Mouse (Mus musculus) common myeloid progenitor, adult 5-6 weeks (primary cell): ENCODE data around the gene Efcab2. TPM values are rescaled to one million over a fixed set of nuclear protein-coding genes. Genes with fewer than 3 reads are reported as not detected.

Source experiments
- ATAC-seq: replicated peaks from 2 replicates; pipeline ENCODE4 v1.8.0; 2016; ENCODE audit warnings: low read depth, mild to moderate bottlenecking, moderate TSS enrichment, inconsistent platforms; ENCODE audit not compliant: poor library complexity, severe bottlenecking
- total RNA-seq: library from RNA; stranded (forward); fragments of 200-1000, 187-1606 nt; gene quantifications from 2 replicates; pipeline ENCODE4 v1.2.3, GENCODE M21; 2017

Efcab2 gene
- total RNA-seq: 3.0 and 3.2 TPM in 2 replicates

DNA sequence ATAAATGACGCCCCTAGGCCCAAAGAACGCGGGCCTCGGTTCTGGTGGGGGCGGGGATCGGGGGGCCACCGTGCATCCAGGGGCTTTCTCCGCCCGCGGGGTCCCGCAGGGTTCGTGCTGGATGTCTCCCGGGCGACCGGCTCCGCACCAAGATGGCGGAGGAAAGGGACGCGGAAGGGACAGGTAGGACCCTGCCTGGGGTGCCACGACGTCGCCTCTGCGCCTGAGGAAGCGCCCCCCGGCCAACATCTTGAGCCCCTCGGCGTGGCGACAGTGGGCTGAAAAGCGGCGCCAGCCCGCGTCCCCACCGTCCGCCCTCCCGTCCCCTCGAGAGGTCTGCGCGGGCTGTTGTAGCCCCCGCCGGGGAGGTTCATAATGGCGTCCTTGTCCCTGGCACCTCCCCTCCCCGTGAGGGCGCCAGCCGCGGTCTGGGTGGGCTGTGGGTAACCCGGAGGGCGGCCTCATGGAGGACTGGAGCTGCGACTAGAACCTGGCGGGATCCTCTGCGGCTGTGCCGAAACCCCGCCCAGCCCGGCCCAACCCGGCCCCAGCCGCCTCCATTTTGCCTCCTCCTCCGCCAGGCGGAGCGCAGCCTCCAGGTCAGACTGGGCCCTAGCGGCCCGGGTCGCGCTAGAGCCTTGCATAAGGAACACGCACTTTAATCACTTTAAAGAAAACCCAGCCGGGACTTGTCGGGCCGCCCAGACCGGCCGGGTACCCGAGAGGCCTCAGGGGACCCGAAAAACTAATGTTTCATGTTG, at the start of gene Efcab2:
Gene Efcab2 (plus strand): TSS at position 135 of the 761 bp plus-strand sequence.
- ATAC-seq: peak; percentile 85

GRCm38 (mm10) chr1:178357776-178358710, 47.8 kb upstream of the Efcab2 start:
- ATAC-seq: no peak

- no peak for ATAC-seq
These were observed 45.6 kb upstream of the Efcab2 start for GRCm38 (mm10) chr1:178360264-178360663.

GRCm38 (mm10) chr1:178360702-178361101, 45.2 kb upstream of the Efcab2 start:
- peak; percentile 71 for ATAC-seq

GRCm38 (mm10) chr1:178365171-178365570, 40.7 kb upstream of the Efcab2 start:
- no peak for ATAC-seq

DNA sequence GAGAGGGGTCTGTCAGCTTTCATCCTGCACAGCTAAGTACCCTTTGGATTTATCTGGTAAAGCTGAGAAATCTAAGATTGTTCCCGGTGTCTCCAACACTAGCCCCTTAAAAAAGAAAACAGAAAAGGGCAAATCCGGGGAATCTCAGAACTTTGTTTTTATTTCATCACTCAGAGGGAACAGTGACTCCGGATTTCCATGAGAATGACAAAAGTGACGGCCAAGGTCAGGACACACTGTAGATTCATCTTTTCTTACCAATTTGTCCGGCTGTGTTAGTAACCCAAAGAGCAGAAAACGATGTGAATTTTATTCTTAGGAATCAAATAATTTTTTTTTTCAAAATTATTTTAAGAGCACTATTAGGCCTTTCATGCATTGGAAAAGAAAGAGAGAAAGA, 37.8 kb upstream of the Efcab2 start:
- no peak for ATAC-seq

DNA sequence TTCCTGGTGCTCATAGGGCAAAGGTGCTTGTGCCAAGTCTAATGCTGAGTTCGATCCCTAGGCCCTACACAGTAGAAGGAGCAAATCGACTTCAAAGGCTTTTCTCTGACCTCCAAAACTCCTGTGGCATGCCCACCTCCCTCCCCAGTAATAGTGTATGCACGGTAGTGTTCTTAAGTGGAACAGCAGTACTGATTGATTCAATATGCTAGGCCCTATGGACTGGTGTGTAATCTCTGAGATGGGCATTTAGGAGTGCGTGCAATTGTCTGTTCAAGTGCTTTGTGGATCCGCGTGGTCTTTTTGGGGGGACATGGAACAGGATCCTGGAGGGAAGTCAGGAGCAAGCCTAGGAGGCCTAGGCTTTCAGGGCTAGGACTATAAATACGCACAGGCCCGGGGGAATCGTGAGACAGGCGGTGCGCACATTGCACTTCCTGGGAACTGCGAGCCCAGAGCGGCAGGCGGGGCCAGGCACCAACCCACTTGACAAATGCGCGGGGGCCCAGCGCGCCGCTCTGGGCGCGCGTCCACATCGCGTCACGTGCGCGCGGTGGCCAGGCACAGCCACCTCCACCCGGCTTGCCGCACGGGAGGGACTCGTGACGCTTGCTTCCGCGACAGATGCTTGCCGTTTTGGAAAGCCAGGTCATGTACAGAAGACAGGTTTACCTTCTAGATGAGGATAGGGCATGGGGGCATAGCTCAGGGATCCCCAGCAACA, 37.2 kb upstream of the Efcab2 start:
- ATAC-seq: peak; percentile 91

- ATAC-seq: peak; percentile 70
These were observed 36.6 kb upstream of the Efcab2 start for GRCm38 (mm10) chr1:178369272-178369651.

- peak; percentile 36 for ATAC-seq
These were observed 33.2 kb upstream of the Efcab2 start for GRCm38 (mm10) chr1:178372681-178373080.

GRCm38 (mm10) chr1:178375381-178375780, 30.5 kb upstream of the Efcab2 start:
- ATAC-seq: no peak

DNA sequence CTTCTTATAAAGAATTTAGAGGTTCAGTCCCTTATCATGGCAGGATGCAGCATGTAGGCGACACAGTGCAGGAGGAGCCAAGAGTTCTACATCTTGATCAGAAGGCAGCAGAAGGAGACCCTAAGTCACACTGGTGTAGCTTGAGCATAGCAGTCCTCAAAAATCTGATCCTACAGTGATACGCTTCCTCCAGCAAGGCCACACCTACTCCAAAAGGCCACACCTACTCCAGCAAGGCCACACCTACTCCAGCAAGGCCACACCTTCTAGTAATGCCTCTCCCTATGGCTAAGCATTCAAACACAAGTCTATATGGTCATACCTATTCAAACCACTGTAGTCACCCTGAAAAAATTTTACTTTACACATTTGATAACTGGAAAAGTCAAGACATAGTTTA, 29.8 kb upstream of the Efcab2 start:
- 0 out of 2 replicates have a peak, but pooled peaks have one; percentile 14 for ATAC-seq

DNA sequence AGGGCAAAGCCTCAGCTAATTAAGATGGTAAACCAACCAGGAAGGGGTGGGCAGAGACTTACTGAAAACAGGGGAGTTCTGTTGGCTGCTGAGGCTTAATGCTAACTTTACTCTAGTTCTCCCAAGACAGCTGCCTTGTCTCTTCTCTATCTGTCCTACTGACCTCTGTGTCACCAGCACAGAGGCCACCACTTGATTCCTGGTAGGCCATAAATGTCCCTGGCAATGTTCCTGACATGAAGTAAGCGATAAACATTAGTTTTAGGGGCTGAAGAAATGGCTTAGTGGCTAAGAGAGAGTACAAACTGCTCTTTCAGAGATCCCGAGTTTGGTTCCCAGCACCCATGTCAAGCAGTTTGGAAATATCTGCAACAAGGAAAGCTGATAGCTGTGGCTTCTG, 29.0 kb upstream of the Efcab2 start:
- ATAC-seq: no peak

GRCm38 (mm10) chr1:178378115-178378514, 27.8 kb upstream of the Efcab2 start:
- ATAC-seq: no peak

DNA sequence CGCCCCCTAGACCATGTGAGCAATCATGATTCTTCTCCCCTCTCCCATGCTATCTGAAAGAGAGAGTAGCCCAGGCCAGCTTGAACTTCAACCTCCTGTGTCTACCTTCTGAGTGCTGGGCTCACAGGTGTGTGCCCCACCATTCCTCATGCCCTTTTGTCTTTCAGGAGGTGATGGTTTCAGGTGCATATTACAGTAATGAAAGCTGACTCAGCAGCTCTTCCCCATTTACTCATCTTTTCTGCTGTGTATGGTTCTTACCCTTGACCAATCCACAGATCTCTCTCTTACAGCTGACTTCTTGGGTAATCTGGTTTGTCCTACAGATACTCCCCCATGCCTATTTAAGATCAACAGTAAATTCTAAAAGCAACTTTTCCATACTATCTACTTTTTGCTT, 26.7 kb upstream of the Efcab2 start:
- ATAC-seq: no peak

DNA sequence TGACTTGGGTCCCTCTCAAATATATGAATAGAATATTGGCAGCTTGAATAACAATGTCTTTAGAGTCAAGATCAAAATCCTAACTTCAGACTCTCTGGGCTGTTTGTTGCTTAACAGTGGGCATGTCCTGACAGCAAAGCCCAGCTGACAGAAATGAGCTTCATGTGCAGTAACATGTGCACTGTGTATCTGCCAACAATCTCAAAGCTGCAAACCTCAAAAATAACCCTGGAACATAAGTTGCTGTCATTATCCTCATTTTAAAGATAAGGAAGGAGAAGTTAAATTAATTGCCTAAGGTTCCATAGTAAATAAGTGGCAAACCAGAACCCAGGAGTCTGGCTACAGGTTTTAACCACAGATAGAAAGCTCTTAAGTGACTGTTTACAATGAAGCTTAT, 23.7 kb upstream of the Efcab2 start:
- peak; percentile 59 for ATAC-seq

- ATAC-seq: no peak
These were observed 17.1 kb upstream of the Efcab2 start for GRCm38 (mm10) chr1:178388802-178389201.

DNA sequence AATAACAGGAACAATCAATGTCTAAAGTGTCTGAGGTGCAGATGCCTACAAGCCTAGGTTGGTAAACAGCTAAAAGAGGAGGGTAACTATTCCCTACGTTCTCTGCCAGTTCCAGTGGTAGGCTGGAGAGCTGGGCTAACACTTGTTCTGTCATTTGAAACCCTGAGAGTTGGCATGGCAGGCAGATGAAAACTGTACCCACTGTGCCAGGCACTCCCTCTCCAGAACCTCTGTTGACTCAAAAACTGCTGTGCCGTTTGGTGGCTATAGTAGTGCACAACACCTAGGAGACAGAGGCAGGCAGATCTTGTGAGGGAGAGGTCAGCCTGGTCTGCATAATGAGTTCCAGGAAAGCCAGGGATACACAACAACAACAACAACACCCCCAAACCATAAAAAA, 16.5 kb upstream of the Efcab2 start:
- no peak for ATAC-seq

DNA sequence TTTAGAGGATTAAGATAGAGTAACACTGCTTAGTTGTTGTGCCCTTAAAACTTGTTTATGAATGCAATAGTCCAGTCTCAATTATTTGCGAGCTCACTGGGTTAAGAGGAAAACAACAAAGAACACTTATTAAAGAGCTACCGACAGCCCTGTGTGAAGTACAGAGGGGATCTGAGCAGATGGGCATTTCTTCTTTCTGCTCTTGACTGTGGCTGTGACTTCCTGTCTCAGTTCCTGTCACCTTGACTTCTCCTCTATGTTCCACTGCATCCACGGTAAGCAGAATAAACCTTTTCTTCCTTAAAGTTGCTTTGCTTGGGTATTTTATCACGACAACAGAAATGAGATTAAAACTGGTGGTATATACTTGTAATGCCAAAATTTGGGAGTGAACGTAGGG, 12.9 kb upstream of the Efcab2 start:
- peak; percentile 78 for ATAC-seq

- ATAC-seq: no peak
These were observed 10.8 kb upstream of the Efcab2 start for GRCm38 (mm10) chr1:178395091-178395490.

DNA sequence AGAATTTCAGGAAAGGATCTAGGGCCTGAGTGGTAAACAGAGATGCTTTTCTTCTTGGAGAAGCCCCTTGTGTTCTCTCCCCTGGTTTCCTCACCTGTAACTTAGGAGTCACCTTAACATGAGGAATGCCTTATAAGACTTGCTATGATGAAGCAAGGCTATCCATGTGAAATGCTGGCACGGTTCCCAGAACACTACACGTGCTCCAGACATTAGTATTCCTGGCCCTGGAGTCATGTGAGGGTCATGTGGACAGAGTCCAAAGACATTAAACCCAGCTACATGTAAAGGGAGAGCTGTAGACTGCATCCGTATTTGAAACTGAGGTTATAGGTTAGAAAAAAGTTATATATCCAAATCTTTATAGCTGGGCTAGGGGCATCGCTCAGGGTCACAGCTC, 9.5 kb upstream of the Efcab2 start:
- no peak for ATAC-seq
